Mouse (Mus musculus): ENCODE results near the gene Car10.

Gene Car10

GRCm38 (mm10) chr11:93501671-93502070 lies 403.8 kb downstream of the Car10 start:
- no peak for DNase-seq

- DNase-seq, result no peak
These were observed 405.0 kb downstream of the Car10 start for GRCm38 (mm10) chr11:93502864-93503263.

GRCm38 (mm10) chr11:93503469-93503868 lies 405.6 kb downstream of the Car10 start:
- DNase-seq, result peak; percentile 8

GRCm38 (mm10) chr11:93509527-93510235 lies 411.9 kb downstream of the Car10 start:
- no peak for DNase-seq

- no peak for DNase-seq
These were observed 415.0 kb downstream of the Car10 start for GRCm38 (mm10) chr11:93512843-93513242.

- peak; percentile 23 for DNase-seq
These were observed 416.6 kb downstream of the Car10 start for GRCm38 (mm10) chr11:93514396-93514795.

- peak; percentile 26 for DNase-seq
These were observed 417.7 kb downstream of the Car10 start for GRCm38 (mm10) chr11:93515566-93515965.

GRCm38 (mm10) chr11:93516216-93516615 lies 418.4 kb downstream of the Car10 start:
- DNase-seq, result no peak

GRCm38 (mm10) chr11:93516946-93517345 lies 419.1 kb downstream of the Car10 start:
- no peak for DNase-seq

GRCm38 (mm10) chr11:93522501-93522900 lies 424.7 kb downstream of the Car10 start:
- DNase-seq, result no peak

GRCm38 (mm10) chr11:93525921-93526320 lies 428.1 kb downstream of the Car10 start:
- DNase-seq, result no peak

GRCm38 (mm10) chr11:93531029-93531680 lies 433.3 kb downstream of the Car10 start:
- DNase-seq, result no peak

GRCm38 (mm10) chr11:93536244-93536643 lies 438.4 kb downstream of the Car10 start:
- no peak for DNase-seq

- no peak for DNase-seq
These were observed 451.1 kb downstream of the Car10 start for GRCm38 (mm10) chr11:93548904-93549303.

- DNase-seq, result peak; percentile 53
These were observed 453.1 kb downstream of the Car10 start for GRCm38 (mm10) chr11:93550908-93551307.

GRCm38 (mm10) chr11:93559118-93559517 lies 461.3 kb downstream of the Car10 start:
- DNase-seq, result no peak

- no peak for DNase-seq
These were observed 462.7 kb downstream of the Car10 start for GRCm38 (mm10) chr11:93560570-93560969.

- no peak for DNase-seq
These were observed 464.6 kb downstream of the Car10 start for GRCm38 (mm10) chr11:93562330-93562865.

- DNase-seq, result no peak
These were observed 467.9 kb downstream of the Car10 start for GRCm38 (mm10) chr11:93565756-93566155.

GRCm38 (mm10) chr11:93571917-93572641 lies 474.3 kb downstream of the Car10 start:
- DNase-seq, result no peak

GRCm38 (mm10) chr11:93577441-93577840 lies 479.6 kb downstream of the Car10 start:
- DNase-seq, result no peak

- DNase-seq, result no peak
These were observed 481.8 kb downstream of the Car10 start for GRCm38 (mm10) chr11:93579626-93580025.

- DNase-seq, result no peak
These were observed 483.5 kb downstream of the Car10 start for GRCm38 (mm10) chr11:93581326-93581725.

- no peak for DNase-seq
These were observed 490.0 kb downstream of the Car10 start for GRCm38 (mm10) chr11:93587788-93588187.

Measured in retina, postnatal 1 day (tissue).